Mouse (Mus musculus): ENCODE results near the gene Cntnap2.

Gene Cntnap2

DNA sequence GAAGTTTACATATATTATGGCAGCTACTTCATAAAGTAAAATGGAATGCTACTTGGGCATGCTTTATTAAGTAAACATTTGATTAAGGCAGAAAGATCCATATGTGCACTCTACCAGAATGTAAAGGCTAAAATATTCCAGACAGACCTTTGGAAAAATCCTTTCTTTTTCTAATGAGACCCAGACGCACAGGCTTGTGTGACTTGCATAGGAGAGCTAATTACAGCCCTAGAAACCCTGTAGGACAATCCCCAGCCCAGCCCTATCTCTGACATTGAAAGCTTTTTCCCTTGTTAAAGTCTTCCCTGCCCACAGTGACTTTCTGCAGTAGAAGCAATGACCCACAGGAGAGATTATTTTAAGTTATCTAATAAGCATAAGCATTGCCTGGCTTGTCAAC, 879.6 kb downstream of the Cntnap2 start:
- DNase-seq: no peak

DNA sequence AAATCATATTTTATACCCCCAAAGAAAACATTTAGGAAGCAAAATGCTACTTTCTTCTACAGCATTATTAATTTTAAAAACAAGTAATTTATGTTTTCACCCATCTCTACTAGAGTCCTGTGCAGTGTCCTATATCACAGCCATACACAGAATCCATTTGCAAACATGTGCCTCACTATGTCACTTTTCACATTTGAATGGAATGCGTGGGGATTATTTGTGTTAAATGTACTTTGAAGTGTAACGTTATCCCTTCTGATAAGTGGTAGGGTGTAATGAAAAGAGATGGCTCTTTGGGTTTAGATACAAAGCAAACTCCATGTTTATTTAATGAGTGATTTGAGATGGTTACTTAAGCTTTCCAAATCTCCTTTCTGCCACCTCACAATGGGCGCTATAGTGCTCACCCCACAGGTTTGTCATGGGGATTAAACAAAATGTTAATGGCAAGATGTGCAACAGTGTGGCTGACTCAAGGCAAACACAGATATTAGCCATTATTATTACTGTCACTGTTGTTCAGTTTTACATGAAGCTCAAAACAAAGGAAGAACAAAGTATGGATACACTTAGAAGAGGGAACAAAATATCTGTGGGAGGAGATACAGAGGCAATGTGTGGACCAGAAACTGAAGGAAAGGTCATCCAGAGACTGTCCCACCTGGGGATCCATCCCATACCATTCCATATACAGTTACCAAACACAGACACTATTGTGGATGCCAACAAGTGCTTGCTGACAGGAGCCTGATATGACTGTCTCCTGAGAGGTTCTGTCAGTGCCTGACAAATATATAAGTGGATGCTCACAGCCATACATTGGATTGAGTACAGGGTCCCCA, 886.2 kb downstream of the Cntnap2 start:
- DNase-seq: no peak

DNA sequence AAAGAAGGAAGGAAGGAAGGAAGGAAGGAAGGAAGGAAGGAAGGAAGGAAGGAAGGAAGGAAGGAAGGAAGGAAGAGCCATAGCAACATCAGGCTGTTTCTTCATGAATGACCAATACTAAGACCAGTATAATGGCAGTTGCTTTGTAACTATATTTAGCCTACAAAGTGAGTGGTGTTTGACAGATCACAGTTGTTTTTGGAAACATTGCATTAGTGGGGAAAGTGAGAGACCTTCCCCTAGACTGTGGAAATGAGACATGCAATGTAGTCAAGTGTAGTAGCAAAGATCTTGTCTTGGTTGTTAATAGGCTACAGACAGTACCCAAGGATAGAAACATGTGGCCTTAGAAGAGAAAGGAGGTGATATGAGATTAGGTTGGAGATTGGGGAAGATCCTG, 895.6 kb downstream of the Cntnap2 start:
- DNase-seq: no peak

DNA sequence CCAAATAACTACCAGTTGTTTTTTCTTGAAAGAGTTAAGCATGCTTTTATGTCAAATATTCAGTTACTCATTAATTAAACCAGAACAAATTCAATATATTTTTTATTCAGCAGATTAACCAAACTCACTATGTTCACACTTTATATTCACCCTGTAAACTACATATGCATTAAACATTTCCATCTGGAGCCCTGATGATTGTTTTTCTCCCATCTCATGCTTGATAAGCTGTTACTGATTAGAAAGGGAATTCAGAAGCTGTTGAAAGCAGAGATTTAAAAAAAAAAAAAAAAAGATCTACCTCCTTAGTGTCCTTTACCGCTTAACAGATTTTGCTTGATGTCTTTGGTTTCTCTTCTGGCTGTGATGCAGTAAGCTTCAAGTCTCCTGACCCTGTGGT, 905.3 kb downstream of the Cntnap2 start:
- no peak for DNase-seq

DNA sequence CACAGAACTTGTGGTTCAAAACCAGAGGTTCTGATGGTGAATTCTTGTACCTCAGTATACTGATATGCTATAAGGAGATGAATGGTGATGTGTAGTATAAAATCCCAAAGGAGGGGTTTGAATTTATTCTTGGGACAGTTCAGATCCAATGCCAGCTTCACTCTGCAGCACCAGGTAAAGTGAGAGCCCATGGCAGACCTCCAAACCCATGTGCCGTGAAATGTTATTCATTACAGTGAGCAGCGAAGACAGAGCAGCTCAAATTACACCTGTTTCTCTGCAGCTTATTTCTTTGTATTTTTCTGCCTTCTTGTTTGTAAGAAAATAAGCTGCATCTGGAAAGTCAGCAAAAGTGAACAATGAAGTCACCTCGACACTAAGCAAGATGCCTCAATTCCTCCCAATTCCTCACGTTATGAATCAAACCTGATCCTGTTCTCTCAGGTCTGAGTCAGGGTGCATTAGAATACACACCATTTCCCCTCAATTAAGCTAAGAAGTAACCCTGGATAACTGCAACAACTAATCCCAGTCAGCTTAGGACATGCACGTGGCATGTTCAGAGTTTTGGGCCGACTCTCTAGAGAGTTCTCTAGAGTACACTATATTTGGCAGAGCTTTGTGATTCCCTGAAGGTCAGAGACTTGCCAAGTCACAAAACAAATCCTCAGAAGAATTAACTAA, 915.5 kb downstream of the Cntnap2 start:
- no peak for DNase-seq

DNA sequence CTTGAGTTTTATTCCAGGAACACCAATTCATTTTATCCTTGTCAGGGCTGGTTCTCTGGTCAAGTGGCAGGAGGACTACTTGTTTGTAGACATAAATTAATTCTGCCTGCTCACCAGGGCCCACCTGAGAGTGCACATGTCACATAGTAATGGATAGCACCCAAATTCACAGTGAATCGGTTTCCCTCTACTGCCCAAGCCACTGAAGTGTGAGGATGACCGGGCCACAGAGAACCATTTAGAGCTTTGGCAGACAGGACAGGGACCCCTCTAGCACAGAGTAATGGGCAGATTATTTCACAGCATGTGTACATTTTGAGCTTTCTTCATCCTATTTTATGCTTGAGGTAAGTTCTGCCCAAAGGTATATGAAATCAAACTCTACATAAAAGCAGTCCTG, 920.0 kb downstream of the Cntnap2 start:
- DNase-seq: no peak

DNA sequence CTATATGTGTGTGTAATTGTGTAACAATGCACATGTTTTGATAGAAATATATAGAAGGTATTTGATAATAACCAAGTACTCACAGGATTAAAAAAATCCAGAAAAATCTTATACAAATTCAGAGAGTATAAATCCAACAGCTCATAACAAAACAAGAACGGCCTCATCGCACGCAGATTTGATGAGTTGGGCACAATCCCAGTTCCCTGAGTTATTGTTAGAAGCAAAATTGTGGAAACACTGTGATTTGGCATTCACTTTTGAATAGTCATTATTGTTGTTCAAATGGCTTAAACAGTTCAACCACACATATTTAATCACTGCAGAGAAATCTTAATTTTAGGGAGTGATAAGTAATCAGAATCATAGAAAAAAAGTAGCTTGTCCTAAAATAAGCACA, 928.9 kb downstream of the Cntnap2 start:
- no peak for DNase-seq

DNA sequence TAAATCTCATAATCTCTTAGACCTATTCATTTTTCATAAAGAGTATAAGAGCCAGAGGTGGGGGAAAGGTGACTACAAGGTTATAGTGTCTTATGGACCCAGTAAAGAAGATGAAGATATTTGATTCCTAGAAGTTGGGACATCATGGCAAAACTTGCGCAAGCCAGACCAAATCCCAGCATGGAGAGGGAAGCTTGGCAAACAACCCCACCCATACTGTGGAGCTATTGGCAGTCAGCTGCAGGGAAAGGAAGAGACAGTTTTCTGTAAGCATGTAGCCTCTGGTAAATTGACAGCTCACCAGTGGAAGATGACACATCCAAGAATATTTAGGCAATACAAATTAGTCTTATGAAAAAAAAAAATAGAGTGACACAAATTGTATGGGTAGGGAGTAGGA, 931.9 kb downstream of the Cntnap2 start:
- DNase-seq: peak; percentile 11 to 15

DNA sequence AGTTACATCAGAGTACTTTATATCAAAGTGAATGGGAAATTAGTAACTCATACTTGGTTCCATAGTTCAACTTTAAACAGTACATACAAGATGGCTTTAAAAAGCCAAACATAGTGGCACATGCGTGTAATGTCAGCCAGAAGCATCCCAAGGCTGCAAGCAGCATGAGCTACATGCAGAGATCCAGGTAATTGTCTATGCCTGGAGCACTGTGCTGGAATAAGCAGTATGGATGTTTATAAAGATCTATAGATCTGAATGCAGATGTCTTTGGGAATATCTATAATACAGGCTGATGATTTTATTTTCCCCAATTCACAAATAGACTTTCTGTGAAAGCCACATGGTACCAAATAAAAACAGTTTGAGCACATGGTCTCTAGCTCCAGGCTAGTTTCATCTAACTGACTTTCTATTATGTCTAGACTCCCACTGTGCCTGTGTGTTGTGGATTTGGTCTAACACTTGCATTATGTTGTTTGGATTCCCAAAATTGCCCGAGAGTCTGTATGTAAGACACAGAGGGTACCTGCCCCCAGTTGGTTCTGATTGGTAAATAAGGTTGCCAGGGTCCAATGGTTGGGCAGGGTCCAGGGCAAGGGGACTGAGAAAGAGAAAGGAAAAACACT, 963.5 kb downstream of the Cntnap2 start:
- DNase-seq: no peak

DNA sequence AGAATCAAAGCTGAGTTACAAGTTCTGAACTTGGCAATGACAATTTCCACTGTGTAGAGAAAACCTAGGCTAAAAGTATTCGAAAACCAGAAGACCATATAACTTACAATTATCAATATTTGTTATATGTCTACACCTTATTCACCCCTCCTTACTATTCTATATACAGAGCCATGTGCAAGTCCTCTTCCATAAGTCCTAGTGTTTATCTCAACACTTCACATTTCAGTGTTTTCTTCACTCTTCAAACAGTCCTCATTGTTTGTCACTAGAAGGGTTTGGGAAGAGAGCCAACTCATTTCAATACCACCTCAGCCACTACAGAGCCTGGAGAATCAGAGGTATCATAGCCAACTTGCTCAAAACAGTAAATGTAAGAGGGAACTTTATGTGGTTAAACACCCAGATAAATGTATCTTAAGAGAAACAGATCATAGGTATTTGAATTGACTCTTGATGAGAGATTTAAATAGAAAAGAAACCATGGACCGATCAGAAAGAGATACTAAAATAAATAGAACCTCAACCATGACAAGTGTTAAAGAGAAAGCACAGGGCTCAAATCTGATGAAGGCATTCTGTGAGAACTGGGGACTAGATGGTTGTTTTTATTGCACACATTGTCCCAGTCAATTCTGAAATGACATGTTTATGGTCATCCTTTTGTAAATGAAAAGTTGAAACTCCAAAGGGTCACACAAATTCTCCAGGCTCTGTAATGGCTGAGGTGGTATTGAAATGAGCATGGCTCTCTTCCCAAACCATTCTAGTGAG, 972.9 kb downstream of the Cntnap2 start:
- no peak for DNase-seq

DNA sequence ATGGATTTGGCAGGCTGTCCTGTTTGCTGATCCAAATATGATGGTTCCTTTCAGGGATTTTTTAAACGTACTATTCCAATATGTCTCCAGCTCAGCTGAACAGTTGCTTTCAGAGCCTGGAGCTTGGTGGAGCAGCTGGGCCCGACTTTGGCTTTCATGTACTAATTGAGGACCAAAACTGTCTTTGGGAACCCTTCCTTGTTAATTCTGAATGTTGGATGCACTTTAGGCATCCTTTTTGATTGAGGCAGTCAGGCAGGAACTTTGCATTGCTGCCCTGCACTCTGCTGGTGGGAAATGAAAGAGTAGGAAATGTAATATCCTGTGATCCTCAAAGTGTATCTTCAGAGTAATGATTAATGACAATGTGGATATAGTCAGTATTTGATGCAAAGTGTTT, 974.0 kb downstream of the Cntnap2 start:
- DNase-seq: no peak

DNA sequence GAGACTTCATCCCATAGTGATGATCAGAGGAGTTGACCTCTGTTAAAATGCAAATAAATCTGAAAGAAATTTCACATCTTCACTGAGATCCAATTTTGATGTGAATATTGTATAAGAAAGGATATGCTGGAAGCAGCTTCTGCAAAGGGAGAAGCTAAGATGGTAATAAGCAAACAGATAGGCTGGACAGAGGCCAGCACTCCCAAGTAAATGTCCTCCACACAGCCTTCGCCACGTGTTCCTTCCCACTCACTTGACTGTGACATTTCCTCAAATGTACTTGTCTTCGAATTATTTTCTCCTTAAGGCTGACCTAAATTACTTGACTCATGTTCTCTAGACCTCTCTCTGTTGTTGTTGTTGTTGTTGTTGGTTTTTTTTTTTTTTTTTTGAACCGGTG, 981.5 kb downstream of the Cntnap2 start:
- no peak for DNase-seq

DNA sequence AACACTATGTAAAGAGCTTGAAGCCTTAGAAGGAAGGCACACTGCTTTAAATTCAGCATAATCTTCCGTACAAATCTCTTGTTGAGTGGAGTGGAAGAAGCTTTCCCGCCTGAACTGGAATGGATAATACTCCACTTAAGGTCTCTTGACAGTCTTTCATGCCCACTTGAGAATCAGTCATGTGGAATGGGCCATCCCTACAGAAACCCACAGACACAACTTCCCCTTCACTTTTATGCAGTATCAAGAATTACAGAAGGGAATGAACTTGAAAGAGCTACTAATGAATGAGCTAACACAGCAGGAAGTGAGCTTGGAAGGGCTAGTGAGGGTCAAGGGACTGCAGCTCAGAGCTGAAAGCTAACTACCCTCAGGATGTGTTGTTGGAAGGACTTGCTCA, 1021.1 kb downstream of the Cntnap2 start:
- no peak for DNase-seq

DNA sequence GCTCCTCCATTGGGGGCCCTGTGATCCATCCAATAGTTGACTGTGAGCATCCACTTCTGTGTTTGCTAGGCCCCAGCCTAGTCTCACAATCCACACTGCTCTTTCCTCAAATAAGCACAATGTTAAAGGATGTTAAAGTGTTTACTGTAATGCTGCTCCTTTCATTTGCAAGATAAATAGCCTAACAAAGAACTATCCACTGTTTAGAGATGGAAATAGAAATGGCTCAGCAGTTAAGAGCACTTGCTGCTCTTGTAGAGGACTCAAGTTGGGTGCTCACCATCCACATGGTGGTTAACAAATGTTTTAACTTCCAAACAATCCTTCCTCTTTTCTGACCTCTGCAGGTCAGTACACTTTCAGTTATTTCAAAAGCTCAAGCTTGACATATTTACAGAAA, 1022.3 kb downstream of the Cntnap2 start:
- no peak for DNase-seq

DNA sequence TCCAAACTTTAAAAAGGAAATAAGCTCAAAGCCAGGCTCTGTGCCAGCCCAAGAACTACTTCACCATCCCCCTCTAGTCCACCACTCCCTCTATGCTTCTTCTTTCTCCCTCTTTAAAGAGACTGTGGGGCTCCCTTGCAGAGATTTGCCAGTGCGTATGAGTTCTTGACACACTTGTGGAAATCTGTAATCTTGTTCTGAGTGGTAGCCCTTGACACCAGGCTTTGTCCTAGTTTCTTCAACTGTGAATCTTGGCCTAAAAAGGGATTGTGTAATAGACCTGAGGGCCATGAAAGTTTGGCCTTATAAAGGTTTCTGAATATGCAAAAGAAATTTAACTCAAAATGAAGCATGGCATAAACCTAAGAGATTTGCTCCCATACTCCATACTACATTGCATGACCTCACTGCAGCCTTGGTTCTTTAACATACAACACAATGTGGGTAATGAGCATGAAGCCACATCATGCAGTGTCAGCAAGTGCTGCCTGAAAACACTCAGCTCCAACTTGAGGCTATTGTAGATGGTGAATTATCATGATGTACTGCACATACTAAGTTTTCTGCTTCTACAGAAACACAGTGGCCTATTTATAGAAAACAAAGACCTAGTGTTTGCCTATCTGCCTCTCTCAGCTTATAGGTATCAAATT, 1084.2 kb downstream of the Cntnap2 start:
- DNase-seq: no peak

DNA sequence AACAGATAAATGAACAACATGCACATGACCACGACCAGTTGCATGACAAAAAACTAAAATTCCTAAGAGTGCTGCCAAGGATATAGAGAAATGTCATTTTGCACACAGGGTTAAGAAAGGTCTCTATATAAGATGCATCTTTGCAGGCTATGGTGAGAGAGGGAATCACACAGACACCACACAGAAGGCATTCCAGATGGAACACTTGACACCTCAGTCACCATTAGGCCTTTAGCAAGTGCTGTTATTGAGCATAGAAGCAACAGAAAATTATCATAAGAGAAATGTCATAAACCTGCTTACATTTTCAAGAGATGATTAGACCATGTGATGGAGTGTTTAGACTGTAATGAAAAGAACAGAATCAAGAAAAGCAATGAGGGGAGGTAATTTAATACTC, 1107.7 kb downstream of the Cntnap2 start:
- peak in 1 of 2 experiments; percentile 14 for DNase-seq

DNA sequence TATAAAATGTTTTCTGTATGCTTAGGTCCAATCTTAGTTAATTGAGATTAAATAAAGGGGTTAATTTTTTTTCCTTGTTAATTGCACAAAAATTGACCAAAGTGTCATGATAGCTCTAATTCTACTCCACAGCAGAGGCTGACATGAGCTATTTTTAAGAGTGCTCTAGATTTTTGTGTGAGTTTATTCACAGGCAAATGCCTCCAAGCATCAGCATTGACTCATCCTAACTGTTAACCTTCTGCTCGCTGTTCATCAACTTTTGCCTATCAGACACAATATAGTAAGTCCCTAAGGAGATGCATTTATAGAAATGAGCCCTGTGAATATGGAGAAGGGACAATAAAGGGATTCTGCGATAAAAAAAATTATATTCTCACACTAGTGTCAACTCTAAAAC, 1138.1 kb downstream of the Cntnap2 start:
- DNase-seq: no peak

DNA sequence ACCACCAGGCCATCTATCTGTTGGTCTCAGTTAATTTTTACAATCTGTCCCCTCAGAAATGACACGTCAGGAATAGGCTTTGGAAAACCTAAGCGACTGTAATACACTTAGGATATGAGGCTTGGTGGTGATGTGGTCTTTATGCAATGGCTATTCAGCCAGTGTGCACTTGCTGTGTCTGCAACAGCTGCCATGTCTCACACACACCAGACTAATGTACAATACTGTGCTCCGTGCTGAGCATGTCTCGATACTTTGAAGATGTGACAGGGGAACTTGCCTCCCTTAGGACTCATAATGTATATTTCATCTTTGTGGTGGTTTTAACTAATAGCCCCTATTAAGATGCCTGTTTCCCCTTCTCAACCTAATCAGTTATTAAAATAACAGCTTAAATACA, 1142.7 kb downstream of the Cntnap2 start:
- DNase-seq: no peak

DNA sequence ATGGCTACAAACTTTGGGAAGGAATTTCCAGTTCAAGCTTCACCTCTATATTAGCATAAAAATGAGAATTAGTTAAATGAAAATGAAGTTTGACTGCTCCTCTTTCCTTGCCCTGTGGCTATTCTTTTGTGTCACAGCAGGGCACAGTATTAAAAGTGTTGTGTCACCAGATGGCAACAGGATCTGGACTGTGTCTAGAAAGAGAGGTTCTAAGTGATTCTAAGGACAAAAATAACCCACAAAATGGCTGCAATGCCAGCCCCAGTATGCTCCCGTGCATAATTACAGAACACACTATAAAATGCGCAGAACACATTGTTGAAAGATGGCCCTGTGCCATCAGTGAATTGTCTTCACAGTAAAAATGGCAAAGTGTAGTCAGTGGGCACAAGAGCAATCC, 1146.4 kb downstream of the Cntnap2 start:
- peak; percentile 43 to 58 for DNase-seq

DNA sequence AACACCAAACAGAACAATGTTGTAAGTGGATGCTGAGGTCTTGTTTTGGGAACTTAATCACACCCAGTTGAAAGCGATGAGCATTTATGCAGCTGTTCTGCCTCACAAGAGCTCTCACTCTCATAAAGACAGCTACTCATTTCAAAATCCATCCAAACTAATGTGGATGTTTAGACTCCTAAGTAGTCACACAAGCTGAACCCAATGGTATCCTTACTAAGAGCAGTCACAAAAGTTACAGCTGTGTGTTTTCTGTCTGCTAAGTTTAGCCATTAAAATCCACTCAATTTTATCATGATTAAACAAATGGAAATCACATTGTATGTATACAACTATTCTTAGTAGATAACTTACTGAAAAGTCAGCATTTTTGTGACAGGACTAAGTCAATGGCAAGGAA, 1173.7 kb downstream of the Cntnap2 start:
- no peak for DNase-seq

DNA sequence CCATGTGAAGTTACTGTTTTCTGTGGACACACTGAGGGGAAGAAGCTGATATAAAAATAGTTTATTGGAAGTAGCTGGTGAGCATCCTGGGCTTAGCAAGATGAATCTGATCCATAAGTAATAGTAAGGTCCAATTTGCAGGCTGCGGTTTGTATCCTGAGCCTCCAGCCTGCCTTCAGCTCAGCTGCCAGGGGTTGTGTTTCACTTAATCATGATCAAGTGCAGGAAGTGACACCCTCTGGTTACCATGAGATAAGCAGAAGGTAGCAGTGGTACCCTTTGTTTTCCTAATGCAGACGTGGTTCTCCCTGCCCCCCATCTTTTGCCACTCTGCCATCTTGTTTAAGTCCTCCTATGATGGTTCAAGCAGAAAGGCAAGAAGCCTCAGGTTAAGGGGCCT, 1181.2 kb downstream of the Cntnap2 start:
- DNase-seq: no peak

DNA sequence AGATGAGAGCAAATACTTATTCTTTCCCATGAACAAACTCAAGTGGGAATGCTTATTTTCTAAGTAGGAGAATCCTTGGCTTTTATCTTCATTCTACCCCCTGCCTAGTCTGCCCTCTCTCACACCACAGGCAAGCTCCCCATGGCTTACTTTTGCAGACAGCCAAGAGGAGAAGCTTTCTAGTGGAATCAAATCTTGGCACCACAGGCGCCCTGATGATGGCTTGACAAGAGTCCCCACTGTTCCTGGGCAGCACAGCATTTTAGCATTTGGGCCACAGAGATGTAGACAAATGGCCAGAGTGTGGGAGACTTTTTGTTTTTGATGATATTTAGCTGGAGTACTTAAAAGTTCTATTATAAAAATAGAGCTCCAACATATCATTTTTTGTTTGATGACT, 1204.0 kb downstream of the Cntnap2 start:
- peak; percentile 49 to 54 for DNase-seq

DNA sequence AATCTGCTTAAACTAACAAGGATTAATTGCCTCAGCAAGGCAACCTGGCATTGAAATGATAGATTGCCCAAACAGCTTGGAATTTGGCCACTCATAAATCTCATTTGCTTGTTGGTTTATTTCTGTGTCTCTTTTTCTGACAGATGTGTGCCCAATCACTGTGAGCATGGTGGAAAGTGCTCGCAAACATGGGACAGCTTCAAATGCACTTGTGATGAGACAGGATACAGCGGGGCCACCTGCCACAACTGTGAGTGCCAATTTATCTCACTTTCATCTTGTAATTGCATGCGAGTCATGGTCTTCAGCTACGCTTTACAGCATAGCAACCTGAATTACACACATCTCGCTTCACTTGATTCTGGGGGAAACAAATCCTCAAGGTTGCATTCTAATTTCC, 1287.8 kb downstream of the Cntnap2 start:
- no peak for DNase-seq

All from cerebellum, postnatal 36 days (tissue).